Mouse (Mus musculus) duodenum, adult 2 months (tissue): ENCODE data around the gene Pnliprp1. TPM values are rescaled to one million over a fixed set of nuclear protein-coding genes. Genes with fewer than 3 reads are reported as not detected.

ENCODE experiments used
- polyA plus RNA-seq: library from polyadenylated mRNA; depleted of rRNA; stranded (reverse); fragments of >200 nt; gene quantifications from 2 replicates; pipeline ENCODE4 v1.2.3, GENCODE M21; 2012; ENCODE audit warnings: low replicate concordance; rRNA removed

The Pnliprp1 gene
- polyA plus RNA-seq = 1.9 and 174 TPM in 2 replicates

DNA sequence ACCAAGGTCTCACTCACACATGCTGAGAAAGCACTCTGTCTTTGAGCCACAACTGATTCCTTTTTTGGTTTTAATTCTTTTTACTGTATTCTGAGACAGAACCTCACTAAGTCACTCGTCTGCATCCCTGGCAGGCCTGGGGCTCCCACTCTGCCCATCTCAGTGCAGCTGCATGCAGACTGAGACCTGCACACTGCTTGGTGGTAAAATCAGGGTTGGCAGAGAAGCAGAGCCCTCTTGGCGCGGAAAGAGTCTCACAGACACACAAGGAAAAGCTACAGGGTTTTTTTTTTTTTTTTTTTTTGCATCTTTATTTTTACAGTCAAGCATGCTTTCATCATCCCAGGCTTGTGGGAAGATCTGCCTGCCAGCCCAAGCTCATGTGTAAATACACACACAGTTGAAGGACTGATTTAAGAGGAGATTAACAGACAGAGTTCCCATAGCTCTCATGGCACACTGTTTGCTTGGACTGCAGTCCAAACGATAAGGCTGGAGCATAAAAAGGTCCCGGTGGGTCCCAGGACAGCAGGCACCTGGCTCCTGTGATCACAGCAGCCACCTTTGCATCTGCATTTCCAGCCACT is at the start of gene Pnliprp1:
Pnliprp1 (plus strand) TSS at position 443 of the 587 bp plus-strand sequence.

DNA sequence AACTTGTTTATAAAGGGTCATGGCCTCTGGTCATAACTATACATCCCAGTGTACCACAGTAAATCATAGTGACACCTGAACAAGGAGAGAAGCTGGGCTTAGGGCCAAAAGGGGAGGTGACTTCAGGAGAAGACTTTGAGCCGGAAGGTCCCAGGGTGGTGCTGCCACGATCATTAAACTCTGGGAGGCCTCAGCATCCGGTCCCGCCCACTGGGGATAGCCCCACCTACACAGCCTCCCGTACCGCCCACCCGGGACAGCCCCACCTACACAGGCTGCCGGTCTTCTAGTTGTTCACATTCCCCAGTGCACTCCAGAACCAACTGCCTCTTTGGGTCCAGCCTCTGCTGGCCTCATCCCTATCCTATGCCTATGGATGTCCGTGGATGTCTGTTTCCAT is 30.7 kb downstream of the Pnliprp1 start, which contains the start of gene Pnliprp2:
Pnliprp2 (plus strand) TSS at position 297 of the 400 bp plus-strand sequence.

Other genes starting within 250 kb of the Pnliprp1 start
- gene Ccdc172, start 216.9 kb upstream of the Pnliprp1 start, polyA plus RNA-seq = not detected in 2 replicates
- 2.1 and 1,796 TPM in 2 replicates for gene Pnlip, start 76.4 kb upstream of the Pnliprp1 start, polyA plus RNA-seq
- 18.4 and 26.3 TPM in 2 replicates for gene Pnliprp2, start 30.8 kb downstream of the Pnliprp1 start, polyA plus RNA-seq
- gene 1700019N19Rik, start 65.6 kb downstream of the Pnliprp1 start, polyA plus RNA-seq = not detected in 2 replicates
- gene Eno4, start 214.5 kb downstream of the Pnliprp1 start, polyA plus RNA-seq = not detected in 2 replicates
- gene Hspa12a, start 214.8 kb downstream of the Pnliprp1 start, polyA plus RNA-seq = 4.1 and 6.1 TPM in 2 replicates